Mouse (Mus musculus): ENCODE measurements around the gene Cyp2u1.
"Not testable (repeated sequence)": the region's sequence is repeated elsewhere in the genome, so short reads cannot be mapped to it uniquely, and the experiment has no call there.

Cyp2u1 gene

GRCm38 (mm10) chr3:131302452-131303319, at the start of gene Cyp2u1:
Gene Cyp2u1, minus strand, starts transcription at chr3:131303227.
- DNase-seq (ENCODE audit: low read depth, low spot score) = no peak

- DNase-seq (ENCODE audit: low read depth, low spot score) = no peak
Measured at GRCm38 (mm10) chr3:131350539-131350938, 47.5 kb upstream of the Cyp2u1 start.

GRCm38 (mm10) chr3:131349013-131349412, 46.0 kb upstream of the Cyp2u1 start:
- DNase-seq (ENCODE audit: low read depth, low spot score) = no peak

GRCm38 (mm10) chr3:131348579-131348950, 45.5 kb upstream of the Cyp2u1 start:
- no peak for DNase-seq (ENCODE audit: low read depth, low spot score)

- no peak for DNase-seq (ENCODE audit: low read depth, low spot score)
Measured at GRCm38 (mm10) chr3:131347831-131348578, 45.0 kb upstream of the Cyp2u1 start.

- no peak for DNase-seq (ENCODE audit: low read depth, low spot score)
Measured at GRCm38 (mm10) chr3:131345903-131346302, 42.9 kb upstream of the Cyp2u1 start.

- no peak for DNase-seq (ENCODE audit: low read depth, low spot score)
Measured at GRCm38 (mm10) chr3:131343311-131343710, 40.3 kb upstream of the Cyp2u1 start.

GRCm38 (mm10) chr3:131340885-131341284, 37.9 kb upstream of the Cyp2u1 start:
- no peak for DNase-seq (ENCODE audit: low read depth, low spot score)

- no peak for DNase-seq (ENCODE audit: low read depth, low spot score)
Measured at GRCm38 (mm10) chr3:131339280-131339679, 36.3 kb upstream of the Cyp2u1 start.

GRCm38 (mm10) chr3:131337749-131338148, 34.7 kb upstream of the Cyp2u1 start:
- DNase-seq (ENCODE audit: low read depth, low spot score) = not testable (repeated sequence)

GRCm38 (mm10) chr3:131336629-131337028, 33.6 kb upstream of the Cyp2u1 start:
- no peak for DNase-seq (ENCODE audit: low read depth, low spot score)

- no peak for DNase-seq (ENCODE audit: low read depth, low spot score)
Measured at GRCm38 (mm10) chr3:131335117-131335547, 32.1 kb upstream of the Cyp2u1 start.

- DNase-seq (ENCODE audit: low read depth, low spot score) = no peak
Measured at GRCm38 (mm10) chr3:131327189-131327588, 24.2 kb upstream of the Cyp2u1 start.

GRCm38 (mm10) chr3:131326637-131327036, 23.6 kb upstream of the Cyp2u1 start:
- DNase-seq (ENCODE audit: low read depth, low spot score) = no peak

- DNase-seq (ENCODE audit: low read depth, low spot score) = no peak
Measured at GRCm38 (mm10) chr3:131322081-131322815, 19.2 kb upstream of the Cyp2u1 start.

GRCm38 (mm10) chr3:131320184-131320583, 17.2 kb upstream of the Cyp2u1 start:
- no peak for DNase-seq (ENCODE audit: low read depth, low spot score)

- DNase-seq (ENCODE audit: low read depth, low spot score) = no peak
Measured at GRCm38 (mm10) chr3:131318211-131318610, 15.2 kb upstream of the Cyp2u1 start.

GRCm38 (mm10) chr3:131317126-131317525, 14.1 kb upstream of the Cyp2u1 start:
- DNase-seq (ENCODE audit: low read depth, low spot score) = no peak

- DNase-seq (ENCODE audit: low read depth, low spot score) = no peak
Measured at GRCm38 (mm10) chr3:131315957-131316510, 13.0 kb upstream of the Cyp2u1 start.

GRCm38 (mm10) chr3:131312340-131312739, 9.3 kb upstream of the Cyp2u1 start:
- DNase-seq (ENCODE audit: low read depth, low spot score) = no peak

GRCm38 (mm10) chr3:131310572-131310971, 7.5 kb upstream of the Cyp2u1 start:
- no peak for DNase-seq (ENCODE audit: low read depth, low spot score)

GRCm38 (mm10) chr3:131307811-131308210, 4.8 kb upstream of the Cyp2u1 start:
- no peak for DNase-seq (ENCODE audit: low read depth, low spot score)
